In the genomic region with DNA sequence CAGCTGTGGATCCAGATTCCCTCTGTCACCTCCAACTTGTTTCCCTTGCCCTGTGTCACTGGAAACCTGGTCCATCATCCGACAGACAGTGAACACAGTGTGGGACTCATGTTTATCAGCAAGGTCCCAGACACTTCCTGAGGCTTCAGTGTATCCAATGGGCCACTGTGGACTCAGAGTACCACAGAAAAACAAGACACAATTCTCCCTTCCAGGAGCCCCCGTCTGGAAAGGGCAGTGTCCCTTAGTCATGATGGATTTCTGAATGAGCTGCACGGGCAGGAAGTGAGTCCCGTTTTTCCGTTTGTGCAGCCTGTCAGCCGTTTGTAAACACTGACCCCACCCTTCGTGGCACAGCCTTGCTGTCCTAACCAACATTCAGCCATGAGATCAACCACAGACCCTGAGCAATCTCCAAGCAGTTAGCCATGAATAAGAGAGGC, we compare ENCODE assay signal across 13 mouse cellular contexts. TPM values are rescaled to one million over a fixed set of nuclear protein-coding genes. Genes with fewer than 3 reads are reported as not detected.
DNase-seq lines count a peak whose midpoint lies in the region; ATAC-seq lines count a peak whose summit lies in the region.
"Had no signal": no experiment of that assay in that cellular context is flagged by ENCODE, and none has a peak within 500 bp of the region (broad histone marks: within the 10 kb centered on the region; RNA-seq: fewer than 3 reads in every experiment).

No protein-coding gene starts in this region.

- H3K4me3 ChIP-seq in kidney, embryonic 16.5 days (ENCODE audit: low read length) = no peak overlapping the region
- no peak overlapping the region for H3K4me3 ChIP-seq in heart, embryonic 14.5 days (ENCODE audit: control insufficient read depth in 1 of 2, insufficient read depth in 1 of 2, low read depth in 1 of 2, low read length in 2 of 2)
- H3K4me3 ChIP-seq in stomach, embryonic 16.5 days (replicated peaks; ENCODE audit: low read length) = no peak overlapping the region
- H3K4me3 ChIP-seq: forebrain, embryonic 15.5 days had no signal

- no peaks in the 10 kb centered on the region for H3K36me3 ChIP-seq in kidney, embryonic 16.5 days (ENCODE audit: insufficient read depth, low read length)
- no peaks in the 10 kb centered on the region for H3K36me3 ChIP-seq in heart, embryonic 14.5 days (ENCODE audit: control insufficient read depth, insufficient read depth, low read length)
- no peaks in the 10 kb centered on the region for H3K36me3 ChIP-seq in stomach, embryonic 16.5 days (ENCODE audit: control insufficient read depth, insufficient read depth, low read length)
- H3K36me3 ChIP-seq: forebrain, embryonic 15.5 days had no signal

- peak; percentile 26 for DNase-seq in kidney, postnatal 14 days
- peak; percentile 64 to 80 for DNase-seq in lung, adult 18-20 months
- no peak for DNase-seq in cerebellum, adult 11 months
- no peak for DNase-seq in cerebellum, adult 9-10 months
- DNase-seq: right cerebral cortex, postnatal 4 days; thymus, postnatal 4 days had no signal

- 0 out of 2 replicates have a peak, but pooled peaks cover 5% of the 10 kb centered on the region for H3K4me1 ChIP-seq in kidney, embryonic 16.5 days (ENCODE audit: insufficient read depth, low read length)
- no peaks in the 10 kb centered on the region; a peak in 1 of 4 replicates for H3K4me1 ChIP-seq in heart, embryonic 14.5 days (ENCODE audit: control insufficient read depth in 2 of 2, insufficient read depth in 2 of 2, low read length in 2 of 2)
- no peaks in the 10 kb centered on the region for H3K4me1 ChIP-seq in stomach, embryonic 16.5 days (ENCODE audit: control insufficient read depth, insufficient read depth, low read length)
- H3K4me1 ChIP-seq: forebrain, embryonic 15.5 days had no signal

- no peak overlapping the region for H3K27ac ChIP-seq in kidney, embryonic 16.5 days (ENCODE audit: low read length)
- peak overlapping the region; percentile 41 to 43; a peak in 2 of 4 replicates for H3K27ac ChIP-seq in heart, embryonic 14.5 days (replicated peaks in 1 of 2; ENCODE audit: control insufficient read depth in 1 of 2, insufficient read depth in 1 of 2, low read depth in 2 of 2, low read length in 2 of 2)
- H3K27ac ChIP-seq in stomach, embryonic 16.5 days (ENCODE audit: low read length) = no peak overlapping the region
- H3K27ac ChIP-seq: forebrain, embryonic 15.5 days; macrophage had no signal

- H3K9ac ChIP-seq in kidney, embryonic 16.5 days (replicated peaks; ENCODE audit: low read length) = no peak overlapping the region
- no peak overlapping the region for H3K9ac ChIP-seq in heart, embryonic 14.5 days (ENCODE audit: low read length)
- H3K9ac ChIP-seq in stomach, embryonic 16.5 days (ENCODE audit: low read length) = 0 out of 2 replicates have a peak overlapping the region, but pooled peaks have one; percentile 37
- H3K9ac ChIP-seq: forebrain, embryonic 15.5 days had no signal

- no peaks in the 10 kb centered on the region for H3K9me3 ChIP-seq in kidney, embryonic 16.5 days (ENCODE audit: low read length)
- H3K9me3 ChIP-seq in heart, embryonic 14.5 days (ENCODE audit: control insufficient read depth, low read length) = no peaks in the 10 kb centered on the region
- H3K9me3 ChIP-seq in stomach, embryonic 16.5 days (replicated peaks; ENCODE audit: control insufficient read depth, low read length) = no peaks in the 10 kb centered on the region
- H3K9me3 ChIP-seq: forebrain, embryonic 15.5 days had no signal

- no peaks in the 10 kb centered on the region for H3K27me3 ChIP-seq in kidney, embryonic 16.5 days (ENCODE audit: insufficient read depth, low read length)
- H3K27me3 ChIP-seq in heart, embryonic 14.5 days (ENCODE audit: control insufficient read depth, insufficient read depth, low read length) = no peaks in the 10 kb centered on the region
- no peaks in the 10 kb centered on the region for H3K27me3 ChIP-seq in stomach, embryonic 16.5 days (ENCODE audit: control insufficient read depth, insufficient read depth, low read length)
- H3K27me3 ChIP-seq: forebrain, embryonic 15.5 days had no signal

- 42% methylated on average over 7 of the region's 7 CpGs for WGBS in kidney, embryonic 16.5 days
- 49% methylated on average over 7 of the region's 7 CpGs for WGBS in heart, embryonic 14.5 days
- 19% methylated on average over 7 of the region's 7 CpGs for WGBS in stomach, embryonic 16.5 days

- H3K4me2 ChIP-seq in kidney, embryonic 16.5 days (replicated peaks; ENCODE audit: low read depth, low read length) = no peak overlapping the region
- H3K4me2 ChIP-seq in heart, embryonic 14.5 days (ENCODE audit: low read length) = no peak overlapping the region
- H3K4me2 ChIP-seq in stomach, embryonic 16.5 days (ENCODE audit: low read depth, low read length) = no peak overlapping the region
- H3K4me2 ChIP-seq: forebrain, embryonic 15.5 days had no signal

- no peak for ATAC-seq in kidney, embryonic 16.5 days (ENCODE audit: low FRiP score, low TSS enrichment)
- no peak for ATAC-seq in heart, embryonic 14.5 days (ENCODE audit: insufficient number of reproducible peaks, insufficient read depth, low FRiP score, low read depth)
- no peak for ATAC-seq in stomach, embryonic 16.5 days (ENCODE audit: insufficient read depth, low FRiP score)
- ATAC-seq: forebrain, embryonic 15.5 days had no signal

RNA-seq across cellular contexts. Expression of a gene that starts 16.1 kb away (rescaled TPM):
- polyA plus RNA-seq in kidney, embryonic 16.5 days (2015; fragmentation: Nextera tagmentation; extraction: Ambion mirVana) = 0.90 and 1.2 TPM in 2 replicates
- 1.2 and 1.3 TPM in 2 replicates for polyA plus RNA-seq in heart, embryonic 14.5 days (2014; fragmentation: Nextera tagmentation; extraction: Ambion mirVana)
- polyA plus RNA-seq in stomach, embryonic 16.5 days (2015; fragmentation: Nextera tagmentation; extraction: Ambion mirVana) = 0.45 and 0.63 TPM in 2 replicates
- polyA plus RNA-seq: macrophage had no signal

RNA-seq across cellular contexts. Expression of a gene that starts 23.9 kb away (rescaled TPM):
- polyA plus RNA-seq in kidney, embryonic 16.5 days (2015; fragmentation: Nextera tagmentation; extraction: Ambion mirVana) = 120 and 142 TPM in 2 replicates
- 252 and 275 TPM in 2 replicates for polyA plus RNA-seq in heart, embryonic 14.5 days (2014; fragmentation: Nextera tagmentation; extraction: Ambion mirVana)
- 293 and 317 TPM in 2 replicates for polyA plus RNA-seq in stomach, embryonic 16.5 days (2015; fragmentation: Nextera tagmentation; extraction: Ambion mirVana)

RNA-seq across cellular contexts. Expression of a gene that starts 34.1 kb away (rescaled TPM):
- not detected in 2 replicates for polyA plus RNA-seq in kidney, embryonic 16.5 days (2015; fragmentation: Nextera tagmentation; extraction: Ambion mirVana)
- not detected in 2 replicates for polyA plus RNA-seq in heart, embryonic 14.5 days (2014; fragmentation: Nextera tagmentation; extraction: Ambion mirVana)
- polyA plus RNA-seq in stomach, embryonic 16.5 days (2015; fragmentation: Nextera tagmentation; extraction: Ambion mirVana) = 0.35 and 0.37 TPM in 2 replicates
- polyA plus RNA-seq: brain, embryonic 14.5 days; forebrain, embryonic 15.5 days; macrophage; neural tube, embryonic 14.5 days had no signal

RNA-seq across cellular contexts. Expression of a gene that starts 42.8 kb away (rescaled TPM):
- polyA plus RNA-seq in kidney, embryonic 16.5 days (2015; fragmentation: Nextera tagmentation; extraction: Ambion mirVana) = 0.58 and 0.71 TPM in 2 replicates
- polyA plus RNA-seq in heart, embryonic 14.5 days (2014; fragmentation: Nextera tagmentation; extraction: Ambion mirVana) = 0.22 and 0.27 TPM in 2 replicates
- 0.56 and 0.59 TPM in 2 replicates for polyA plus RNA-seq in stomach, embryonic 16.5 days (2015; fragmentation: Nextera tagmentation; extraction: Ambion mirVana)
- polyA plus RNA-seq: macrophage had no signal

Comparison
In these comparisons a context has a peak if more than half of its experiments do, and no peak if none do; other contexts are left out.
1. DNase-seq: peak in kidney, postnatal 14 days (single experiment) and lung, adult 18-20 months (2 of 2); none in cerebellum, adult 11 months (single experiment) and cerebellum, adult 9-10 months (single experiment).
2. H3K27ac ChIP-seq: peak in heart, embryonic 14.5 days (2 of 2); none in kidney, embryonic 16.5 days (single experiment) and stomach, embryonic 16.5 days (single experiment).